Mouse (Mus musculus): ENCODE data around the gene 4931428L18Rik. TPM values are rescaled to one million over a fixed set of nuclear protein-coding genes. Genes with fewer than 3 reads are reported as not detected.

4931428L18Rik gene
- not detected in 2 replicates for polyA plus RNA-seq (2015; fragmentation: Nextera tagmentation; extraction: Ambion mirVana)

DNA sequence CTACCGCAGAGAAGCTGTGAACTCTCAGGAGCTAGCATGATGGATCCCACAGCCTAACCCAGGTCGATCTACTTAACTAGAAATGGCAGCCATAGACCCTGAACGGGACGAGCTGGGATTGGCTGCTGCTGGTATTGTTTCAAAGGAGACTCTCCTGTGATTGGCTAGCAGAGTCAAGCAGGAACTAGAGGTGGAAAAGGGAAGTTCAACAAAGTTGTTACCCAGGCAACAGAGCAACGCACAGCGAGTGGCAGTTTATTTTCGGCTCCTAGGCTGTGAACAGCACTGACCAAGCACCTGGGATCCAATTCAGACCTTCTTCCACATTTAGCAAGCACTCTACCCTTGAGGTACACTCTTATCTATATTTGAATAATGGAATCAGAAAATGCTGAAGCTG, at the start of gene 4931428L18Rik, which contains the start of gene Pih1d3:
Gene 4931428L18Rik, minus strand, starts transcription at position 121 of the 400 bp plus-strand sequence.
Gene Pih1d3, plus strand, starts transcription at position 275 of the 400 bp plus-strand sequence.
- Histone ChIP-seq H3K4me1 (no peaks in the 10 kb centered on the region), H3K9ac (no peak within 1 kb of the TSS), H3K4me2 (no peak within 1 kb of the TSS), H3K9me3 (no peaks in the 10 kb centered on the region), H3K36me3 (no peaks in the 10 kb centered on the region), H3K27me3 (no peaks in the 10 kb centered on the region), H3K27ac (no peak within 1 kb of the TSS), H3K4me3 (no peak within 1 kb of the TSS)
- WGBS = 85% methylated on average over 7 of the region's 7 CpGs
- ATAC-seq (ENCODE audit: insufficient number of reproducible peaks, low FRiP score, low TSS enrichment, low read depth) = no peak

DNA sequence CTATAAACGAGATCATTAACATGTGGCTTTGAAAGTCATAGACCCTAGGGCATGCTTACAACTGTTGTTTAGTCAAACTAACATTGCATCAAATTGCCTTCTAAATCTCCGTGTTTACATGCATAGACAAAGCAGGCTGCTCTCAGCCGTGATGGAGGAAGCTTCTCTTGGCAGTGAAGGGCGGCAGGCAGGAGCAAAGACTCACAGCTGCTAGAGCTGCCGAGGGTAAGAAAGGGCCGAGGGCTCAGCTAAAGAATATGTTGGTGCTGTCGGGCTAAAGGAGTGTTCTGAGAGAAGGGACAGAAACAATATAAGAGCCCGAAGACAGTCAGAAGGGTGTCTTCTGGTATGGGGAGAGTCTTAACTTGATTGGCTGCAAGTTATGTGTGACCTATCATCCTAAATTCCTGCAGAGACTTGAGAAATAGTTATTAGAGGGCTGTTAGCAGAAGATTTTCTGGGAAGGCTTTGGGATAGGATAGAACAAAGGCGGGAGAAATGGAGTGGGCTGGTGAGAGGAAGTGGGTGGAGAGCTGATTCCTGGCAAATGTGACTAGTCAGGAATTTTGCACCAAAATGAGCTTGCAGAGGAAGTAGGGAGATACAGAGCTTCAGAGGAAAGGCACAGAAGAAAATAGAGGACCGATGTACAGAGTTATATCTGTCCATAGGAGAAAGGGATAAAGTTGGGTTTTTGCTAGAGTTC, 37.9 kb upstream of the 4931428L18Rik start:
- H3K4me1 ChIP-seq = no peaks in the 10 kb centered on the region
- no peak overlapping the region for H3K4me2 ChIP-seq
- 61% methylated on average over 10 of the region's 10 CpGs for WGBS
- no peaks in the 10 kb centered on the region for H3K9me3 ChIP-seq
- no peak overlapping the region for H3K27ac ChIP-seq
- H3K4me3 ChIP-seq = no peak overlapping the region
- no peak overlapping the region for H3K9ac ChIP-seq
- no peak for ATAC-seq (ENCODE audit: insufficient number of reproducible peaks, low FRiP score, low TSS enrichment, low read depth)
- H3K36me3 ChIP-seq = no peaks in the 10 kb centered on the region
- H3K27me3 ChIP-seq = no peaks in the 10 kb centered on the region

DNA sequence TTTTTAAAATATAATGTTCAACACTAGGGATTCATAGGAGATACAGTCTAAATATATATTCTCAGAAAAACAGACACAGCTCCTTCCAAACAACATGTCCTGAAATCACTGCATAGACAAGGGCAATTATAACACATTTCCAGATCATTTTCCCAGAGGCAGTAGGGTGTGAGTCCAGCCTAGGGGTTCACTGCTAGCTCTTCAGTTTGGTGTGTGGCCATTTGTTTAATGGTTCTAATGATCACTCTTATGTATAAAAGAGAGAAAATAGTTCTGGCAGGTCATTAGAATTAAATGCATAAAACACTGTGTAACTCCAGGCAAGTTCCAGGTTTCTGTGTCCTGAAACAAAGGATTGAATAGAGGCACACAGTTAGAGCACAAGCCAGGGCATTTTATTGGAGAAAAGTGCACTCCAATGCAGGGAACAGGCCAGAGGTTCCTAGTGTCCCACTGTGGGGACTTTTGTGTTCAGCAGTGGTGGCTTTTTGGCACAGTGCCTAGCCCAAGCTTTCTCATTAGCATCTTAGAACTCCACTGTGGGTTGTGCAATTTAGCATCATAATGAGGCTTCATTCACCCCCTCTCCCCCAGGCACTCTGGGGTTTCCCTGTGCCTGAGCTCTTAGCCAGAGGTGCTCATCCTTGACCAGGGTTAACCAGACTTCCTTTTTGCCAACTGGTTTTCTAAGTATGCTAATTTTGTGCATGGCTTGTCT, 11.0 kb upstream of the 4931428L18Rik start:
- Histone ChIP-seq H3K9me3 (no peaks in the 10 kb centered on the region), H3K4me1 (no peaks in the 10 kb centered on the region), H3K27me3 (no peaks in the 10 kb centered on the region), H3K27ac (no peak overlapping the region), H3K9ac (no peak overlapping the region), H3K4me2 (no peak overlapping the region), H3K4me3 (no peak overlapping the region), H3K36me3 (no peaks in the 10 kb centered on the region)
- no peak for ATAC-seq (ENCODE audit: insufficient number of reproducible peaks, low FRiP score, low TSS enrichment, low read depth)

DNA sequence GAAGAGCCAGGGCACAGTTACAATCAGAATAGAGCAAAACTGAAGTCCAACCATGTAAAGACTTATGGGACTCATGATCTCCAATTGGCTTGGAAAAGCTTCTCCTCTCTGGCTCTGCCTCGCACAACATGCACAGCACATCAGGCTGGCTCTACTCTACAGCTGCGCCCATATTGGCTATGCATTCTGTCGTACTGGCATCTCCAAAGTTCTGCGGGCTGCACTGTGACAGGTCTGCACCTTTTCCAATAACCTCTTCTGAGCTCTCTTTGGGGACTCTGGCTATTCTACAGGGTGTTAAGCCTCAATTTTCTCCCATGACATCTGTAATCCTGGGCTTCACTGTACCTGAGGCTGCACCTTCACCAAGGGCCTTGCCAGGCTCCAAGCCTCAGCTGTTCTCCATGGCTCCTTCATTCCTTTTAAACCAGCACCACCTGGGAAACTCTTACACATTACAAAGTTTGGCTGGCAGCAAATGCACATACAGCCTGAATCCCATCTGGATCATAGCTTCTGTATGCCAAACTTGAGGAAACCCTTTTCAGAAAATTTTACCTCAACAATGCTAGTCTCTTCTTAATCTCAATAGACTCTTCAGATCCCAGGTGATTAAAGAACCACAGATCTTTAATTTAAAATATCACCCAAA, 1.8 kb downstream of the 4931428L18Rik start:
- no peak for ATAC-seq (ENCODE audit: insufficient number of reproducible peaks, low FRiP score, low TSS enrichment, low read depth)
- Histone ChIP-seq H3K9ac (no peak overlapping the region), H3K27ac (no peak overlapping the region), H3K27me3 (no peaks in the 10 kb centered on the region), H3K4me3 (no peak overlapping the region), H3K9me3 (no peaks in the 10 kb centered on the region), H3K36me3 (no peaks in the 10 kb centered on the region), H3K4me1 (no peaks in the 10 kb centered on the region), H3K4me2 (no peak overlapping the region)
- 87% methylated on average over 4 of the region's 4 CpGs for WGBS

DNA sequence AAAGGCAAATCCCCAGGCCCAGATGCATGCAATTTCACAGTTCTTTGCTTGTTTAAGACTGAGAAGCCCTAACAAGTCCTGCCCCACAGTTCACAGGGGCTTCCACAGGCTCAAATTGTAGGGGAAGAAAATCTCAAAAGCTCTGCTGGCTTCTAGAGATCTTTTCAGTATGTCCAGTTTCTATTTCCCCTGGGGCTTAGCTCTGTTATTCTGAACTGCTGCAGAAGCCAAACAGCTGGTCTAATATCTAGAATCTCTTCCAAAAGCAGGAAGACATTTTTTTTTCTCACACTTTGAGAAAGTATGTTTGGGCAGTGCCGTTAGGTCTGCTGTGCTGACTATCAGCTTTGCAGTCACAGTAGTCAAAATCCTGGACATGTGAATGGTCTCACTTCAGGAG, 7.7 kb downstream of the 4931428L18Rik start:
- Histone ChIP-seq H3K4me2 (no peak overlapping the region), H3K4me3 (no peak overlapping the region), H3K9ac (no peak overlapping the region), H3K27ac (no peak overlapping the region), H3K9me3 (no peaks in the 10 kb centered on the region), H3K4me1 (no peaks in the 10 kb centered on the region), H3K36me3 (no peaks in the 10 kb centered on the region), H3K27me3 (no peaks in the 10 kb centered on the region)
- ATAC-seq (ENCODE audit: insufficient number of reproducible peaks, low FRiP score, low TSS enrichment, low read depth) = no peak
- 54% methylated on average over 1 of the region's 1 CpGs for WGBS

DNA sequence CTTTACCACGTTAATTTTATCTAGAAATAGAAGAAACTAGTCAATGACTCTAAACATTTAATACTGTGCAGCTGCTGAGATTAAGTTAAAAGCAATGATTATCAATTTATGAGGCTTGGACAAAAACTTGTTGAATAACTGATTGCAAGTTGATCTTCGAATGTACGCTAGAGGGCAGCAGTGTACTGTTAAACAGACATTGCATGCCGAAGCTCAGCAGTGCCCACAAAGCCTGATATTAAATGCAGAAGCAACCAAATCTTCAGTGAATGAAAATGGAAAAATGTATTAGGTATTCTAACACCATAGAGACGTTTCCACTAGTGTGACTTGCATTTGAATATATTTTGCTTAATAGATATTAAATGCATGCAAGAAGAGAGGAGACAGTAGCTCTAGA, 12.3 kb downstream of the 4931428L18Rik start:
- WGBS = 0% methylated on average over 5 of the region's 5 CpGs

DNA sequence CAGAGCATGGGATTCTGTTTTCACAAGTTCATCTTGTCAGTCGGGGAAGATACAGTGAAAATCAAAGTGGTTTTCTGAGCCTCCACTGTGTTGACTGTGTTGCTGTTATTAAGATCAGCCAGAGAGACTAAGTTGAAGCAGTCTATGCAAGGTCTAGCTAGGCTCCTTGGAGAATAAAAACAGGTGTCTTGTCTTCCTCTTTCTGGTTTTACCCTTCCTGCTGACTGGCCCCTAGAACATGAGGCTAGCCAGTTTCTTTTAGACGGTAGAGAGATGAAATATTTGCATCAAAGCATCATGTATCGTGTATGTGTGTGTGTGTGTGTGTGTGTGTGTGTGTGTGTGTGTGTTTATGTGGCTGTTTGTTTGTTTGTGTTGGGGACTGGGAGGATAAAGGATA, 16.7 kb downstream of the 4931428L18Rik start:
- H3K27ac ChIP-seq = no peak overlapping the region
- H3K4me1 ChIP-seq = no peaks in the 10 kb centered on the region
- no peak overlapping the region for H3K4me3 ChIP-seq
- 71% methylated on average over 3 of the region's 3 CpGs for WGBS
- no peak overlapping the region for H3K9ac ChIP-seq
- ATAC-seq (ENCODE audit: insufficient number of reproducible peaks, low FRiP score, low TSS enrichment, low read depth) = no peak
- H3K4me2 ChIP-seq = no peak overlapping the region
- H3K36me3 ChIP-seq = no peaks in the 10 kb centered on the region
- no peaks in the 10 kb centered on the region for H3K9me3 ChIP-seq
- no peaks in the 10 kb centered on the region for H3K27me3 ChIP-seq

More for the DNA sequence above, 12.3 kb downstream of the 4931428L18Rik start:
- Histone ChIP-seq H3K27me3 (no peaks in the 10 kb centered on the region), H3K4me1 (no peaks in the 10 kb centered on the region), H3K36me3 (no peaks in the 10 kb centered on the region), H3K4me2 (no peak overlapping the region), H3K9ac (no peak overlapping the region), H3K9me3 (no peaks in the 10 kb centered on the region), H3K4me3 (no peak overlapping the region), H3K27ac (no peak overlapping the region)
- ATAC-seq (ENCODE audit: insufficient number of reproducible peaks, low FRiP score, low TSS enrichment, low read depth) = no peak

DNA sequence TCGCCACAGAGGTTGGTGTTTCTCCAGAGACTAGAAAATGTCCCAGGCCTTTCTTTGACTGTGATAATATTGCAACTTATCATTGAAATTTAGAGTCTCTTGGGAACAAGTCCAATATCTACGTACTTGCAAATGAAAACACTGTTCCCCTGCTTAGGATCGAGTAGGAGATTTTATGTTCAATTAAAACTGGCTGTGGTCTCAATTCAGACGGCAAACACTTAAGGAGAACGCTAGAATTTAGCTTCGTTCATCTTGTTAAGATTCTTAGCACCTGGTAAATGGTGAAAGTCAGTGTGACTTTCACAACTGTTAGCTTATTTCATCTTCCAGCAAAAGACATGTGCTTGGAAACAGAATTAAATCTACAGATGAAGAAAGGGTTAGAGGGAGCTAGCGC, 17.1 kb downstream of the 4931428L18Rik start:
- Histone ChIP-seq H3K36me3 (no peaks in the 10 kb centered on the region), H3K27me3 (no peaks in the 10 kb centered on the region), H3K4me1 (no peaks in the 10 kb centered on the region), H3K9ac (no peak overlapping the region), H3K9me3 (no peaks in the 10 kb centered on the region), H3K4me2 (no peak overlapping the region), H3K4me3 (no peak overlapping the region), H3K27ac (no peak overlapping the region)
- ATAC-seq (ENCODE audit: insufficient number of reproducible peaks, low FRiP score, low TSS enrichment, low read depth) = no peak
- WGBS = 64% methylated on average over 7 of the region's 7 CpGs

DNA sequence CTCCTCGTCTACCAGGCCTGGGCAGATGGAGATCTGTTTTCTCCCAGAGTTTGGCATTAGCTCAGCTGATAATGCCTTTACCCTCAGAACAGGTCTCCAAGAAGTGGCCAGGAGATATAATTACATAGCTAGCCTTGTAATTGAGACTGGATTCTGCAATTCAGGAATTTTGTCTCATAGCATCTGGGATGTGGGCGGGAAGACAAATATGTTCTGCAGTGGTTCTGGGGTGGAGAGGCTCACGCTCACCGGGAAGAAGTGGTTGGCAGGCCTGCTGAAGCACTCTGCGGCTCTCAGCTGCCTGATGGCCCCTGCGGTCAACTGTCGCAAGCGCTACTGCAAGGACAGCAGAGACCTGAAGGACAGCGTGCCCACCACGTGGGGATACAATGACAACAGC, 18.7 kb downstream of the 4931428L18Rik start:
- 82% methylated on average over 10 of the region's 10 CpGs for WGBS
- no peak overlapping the region for H3K9ac ChIP-seq

DNA sequence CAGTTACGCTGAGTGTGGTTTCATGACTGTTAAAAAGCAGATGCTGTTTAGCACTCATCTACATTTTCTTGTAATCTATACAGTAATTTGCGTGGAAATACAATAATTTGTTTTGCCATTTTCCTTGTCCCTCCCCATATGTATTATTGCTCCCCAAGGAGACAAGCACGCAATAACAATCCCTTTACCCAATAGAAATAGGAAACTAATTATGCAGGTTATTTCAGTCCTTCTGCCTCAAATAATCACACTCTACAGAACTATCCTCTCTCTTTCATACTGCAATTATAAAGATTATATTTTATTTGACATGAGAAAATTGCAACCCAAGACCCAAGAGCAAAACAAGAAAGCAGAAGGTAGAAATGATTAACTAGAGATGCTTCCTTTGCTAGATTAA, 25.5 kb downstream of the 4931428L18Rik start:
- Histone ChIP-seq H3K27me3 (no peaks in the 10 kb centered on the region), H3K27ac (no peak overlapping the region), H3K36me3 (no peaks in the 10 kb centered on the region), H3K9me3 (no peaks in the 10 kb centered on the region), H3K9ac (no peak overlapping the region), H3K4me2 (no peak overlapping the region), H3K4me1 (no peaks in the 10 kb centered on the region), H3K4me3 (no peak overlapping the region)
- no peak for ATAC-seq (ENCODE audit: insufficient number of reproducible peaks, low FRiP score, low TSS enrichment, low read depth)
- WGBS = 91% methylated on average over 3 of the region's 3 CpGs

More for the DNA sequence above, 18.7 kb downstream of the 4931428L18Rik start:
- no peaks in the 10 kb centered on the region for H3K9me3 ChIP-seq
- no peaks in the 10 kb centered on the region for H3K36me3 ChIP-seq
- no peak overlapping the region for H3K4me3 ChIP-seq
- H3K4me1 ChIP-seq = no peaks in the 10 kb centered on the region
- no peaks in the 10 kb centered on the region for H3K27me3 ChIP-seq
- H3K27ac ChIP-seq = no peak overlapping the region
- no peak for ATAC-seq (ENCODE audit: insufficient number of reproducible peaks, low FRiP score, low TSS enrichment, low read depth)
- H3K4me2 ChIP-seq = no peak overlapping the region

DNA sequence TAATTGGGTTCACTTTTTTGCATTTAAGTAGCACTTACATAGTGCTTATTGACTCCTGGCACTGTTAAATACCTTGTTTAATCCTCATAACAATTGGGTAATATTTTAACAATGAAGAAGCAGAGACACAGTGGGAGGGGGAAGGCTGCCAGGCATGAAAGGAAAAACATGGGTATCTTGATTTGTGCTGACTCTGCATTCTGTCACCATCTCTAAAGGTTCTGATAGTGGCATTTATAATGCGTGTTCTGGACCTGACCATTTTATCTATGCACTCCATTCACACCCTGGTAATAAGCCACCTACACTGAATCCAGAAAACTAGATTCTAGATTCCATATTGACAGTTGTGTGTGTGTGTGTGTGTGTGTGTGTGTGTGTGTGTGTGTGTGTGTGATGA, 26.9 kb downstream of the 4931428L18Rik start:
- Histone ChIP-seq H3K27ac (no peak overlapping the region), H3K9ac (no peak overlapping the region), H3K4me1 (no peaks in the 10 kb centered on the region), H3K27me3 (no peaks in the 10 kb centered on the region), H3K4me2 (no peak overlapping the region), H3K9me3 (no peaks in the 10 kb centered on the region), H3K36me3 (no peaks in the 10 kb centered on the region), H3K4me3 (no peak overlapping the region)
- 59% methylated on average over 1 of the region's 1 CpGs for WGBS
- ATAC-seq (ENCODE audit: insufficient number of reproducible peaks, low FRiP score, low TSS enrichment, low read depth) = no peak

DNA sequence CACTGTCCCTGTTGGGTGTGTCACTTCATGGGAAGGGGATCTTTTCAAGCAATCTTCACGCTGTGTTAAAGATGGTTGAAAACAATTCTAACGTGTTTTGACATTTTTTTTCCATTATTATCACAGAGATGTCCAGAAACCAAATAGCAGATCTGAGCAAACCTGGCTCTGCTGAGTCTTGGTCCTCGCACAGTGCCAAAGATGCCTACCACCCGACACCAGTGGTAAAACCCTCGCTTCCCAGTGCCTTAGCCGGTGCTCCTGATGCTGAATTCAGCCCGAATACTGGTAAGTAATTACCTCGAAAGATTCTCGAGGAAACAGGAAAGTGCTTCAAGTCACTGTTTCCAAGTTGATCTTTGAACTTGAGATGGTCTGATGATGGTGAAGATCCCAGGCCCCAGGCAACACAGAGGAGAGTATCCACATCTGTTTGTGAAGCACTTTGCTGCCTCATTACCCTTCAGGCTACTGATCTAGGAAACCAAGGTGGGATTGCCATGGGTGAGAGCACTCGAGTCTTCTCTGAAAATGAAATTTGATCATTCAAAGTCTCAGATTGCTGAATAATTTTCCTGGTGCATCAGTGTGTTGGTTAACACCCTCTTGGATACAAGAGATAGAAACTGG, 32.1 kb downstream of the 4931428L18Rik start:
- 76% methylated on average over 10 of the region's 10 CpGs for WGBS
- H3K4me3 ChIP-seq = no peak overlapping the region
- H3K27ac ChIP-seq = no peak overlapping the region
- H3K9ac ChIP-seq = no peak overlapping the region
- no peaks in the 10 kb centered on the region for H3K9me3 ChIP-seq
- no peaks in the 10 kb centered on the region for H3K4me1 ChIP-seq
- no peaks in the 10 kb centered on the region for H3K36me3 ChIP-seq
- H3K27me3 ChIP-seq = no peaks in the 10 kb centered on the region
- no peak for ATAC-seq (ENCODE audit: insufficient number of reproducible peaks, low FRiP score, low TSS enrichment, low read depth)
- H3K4me2 ChIP-seq = no peak overlapping the region
